Mouse (Mus musculus) layer of hippocampus, adult 9-11 months (tissue): Measurements from ENCODE around the gene Clcc1.

ENCODE experiments used
- DNase-seq: peaks from one replicate; pipeline ENCODE4 v3.0.0; 2022

Gene Clcc1

GRCm38 (mm10) chr3:108702789-108703188 lies 49.1 kb downstream of the Clcc1 start:
- no peak for DNase-seq

- no peak for DNase-seq
Observed at GRCm38 (mm10) chr3:108711296-108711695, 57.6 kb downstream of the Clcc1 start.

- no peak for DNase-seq
Observed at GRCm38 (mm10) chr3:108713065-108713675, 59.5 kb downstream of the Clcc1 start.

DNA sequence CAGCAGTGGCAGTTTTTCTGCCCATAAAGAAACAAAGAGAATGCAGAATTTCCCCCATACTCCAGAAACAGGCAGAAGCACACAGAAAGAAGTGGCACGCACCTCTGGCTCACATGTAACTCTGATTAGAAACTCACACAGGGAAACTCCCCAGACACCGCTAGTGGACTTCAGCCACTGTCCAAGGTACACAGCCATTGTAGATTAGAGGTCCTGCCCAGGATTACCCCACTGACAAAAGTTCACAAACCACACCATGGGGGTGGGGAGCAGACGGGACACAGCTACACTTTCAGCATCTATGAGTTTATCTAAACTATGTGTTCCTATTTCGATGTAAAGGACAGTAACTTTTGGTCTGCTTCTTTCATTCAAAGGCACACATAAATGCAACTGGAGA lies 61.1 kb downstream of the Clcc1 start:
- DNase-seq = no peak

- DNase-seq = no peak
Observed at GRCm38 (mm10) chr3:108717896-108718502, 64.3 kb downstream of the Clcc1 start.

- DNase-seq = no peak
Observed at GRCm38 (mm10) chr3:108719357-108719756, 65.6 kb downstream of the Clcc1 start.

DNA sequence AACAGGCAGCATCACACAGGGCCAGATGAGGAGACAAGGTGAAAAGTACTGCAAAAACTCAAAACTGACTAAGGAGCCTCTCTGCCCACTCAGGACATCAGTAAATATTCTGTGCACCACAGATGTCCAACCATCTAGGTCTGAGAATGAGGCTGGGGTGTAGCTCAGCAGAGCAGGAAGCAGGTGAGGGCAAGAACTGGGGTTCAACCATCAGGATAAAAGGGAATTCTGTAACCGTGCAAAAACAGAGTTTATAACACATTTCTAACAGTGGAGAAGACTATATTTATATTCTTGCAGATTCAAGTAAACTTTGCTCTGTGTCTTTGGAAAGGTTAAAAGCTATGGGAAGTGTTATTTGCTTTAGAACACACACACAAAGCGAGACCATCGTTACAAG lies 66.0 kb downstream of the Clcc1 start:
- DNase-seq = no peak

DNA sequence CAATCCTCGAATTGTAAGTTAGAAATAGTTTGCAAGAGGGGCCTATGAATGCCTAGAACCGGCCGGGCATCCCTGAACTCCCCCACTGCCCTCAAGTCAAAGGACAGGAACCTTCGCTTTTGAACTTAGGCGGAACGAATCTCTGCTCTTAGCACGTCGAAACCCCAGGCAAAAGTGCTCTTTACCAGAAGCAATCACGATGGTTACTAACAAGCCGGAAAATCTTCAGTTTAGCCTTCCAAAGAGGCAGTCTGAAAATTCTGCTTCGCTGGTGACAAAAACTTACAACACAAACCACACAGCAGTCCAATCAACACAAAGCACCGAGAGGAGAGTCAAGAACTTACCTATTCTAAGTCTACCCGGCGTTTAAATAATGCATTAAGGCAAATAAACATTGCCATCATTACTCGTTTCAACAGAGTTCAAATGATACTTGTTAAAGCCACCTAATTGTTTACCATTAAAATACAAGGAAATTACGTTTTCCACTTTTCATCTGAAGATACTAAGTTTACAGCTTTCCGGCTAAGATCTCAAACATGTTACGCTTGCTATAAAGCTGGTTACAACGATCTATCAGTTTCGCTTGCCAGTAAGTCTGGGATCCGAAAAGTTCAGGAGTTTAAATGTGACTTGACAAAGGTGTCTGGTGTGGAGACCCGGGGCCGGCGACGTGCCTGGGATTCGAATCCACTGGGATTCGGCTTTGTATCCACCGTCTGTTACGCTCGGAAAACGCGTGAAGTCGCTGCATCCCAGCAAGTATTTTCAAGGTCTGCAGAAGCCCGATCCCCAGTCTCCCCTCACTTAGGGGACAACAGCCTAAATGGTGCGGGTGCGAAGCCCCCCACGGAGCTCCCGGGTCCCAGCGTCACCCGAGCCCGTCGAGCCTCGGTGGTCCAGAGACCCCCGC lies 67.6 kb downstream of the Clcc1 start:
- peak; percentile 15 for DNase-seq

DNA sequence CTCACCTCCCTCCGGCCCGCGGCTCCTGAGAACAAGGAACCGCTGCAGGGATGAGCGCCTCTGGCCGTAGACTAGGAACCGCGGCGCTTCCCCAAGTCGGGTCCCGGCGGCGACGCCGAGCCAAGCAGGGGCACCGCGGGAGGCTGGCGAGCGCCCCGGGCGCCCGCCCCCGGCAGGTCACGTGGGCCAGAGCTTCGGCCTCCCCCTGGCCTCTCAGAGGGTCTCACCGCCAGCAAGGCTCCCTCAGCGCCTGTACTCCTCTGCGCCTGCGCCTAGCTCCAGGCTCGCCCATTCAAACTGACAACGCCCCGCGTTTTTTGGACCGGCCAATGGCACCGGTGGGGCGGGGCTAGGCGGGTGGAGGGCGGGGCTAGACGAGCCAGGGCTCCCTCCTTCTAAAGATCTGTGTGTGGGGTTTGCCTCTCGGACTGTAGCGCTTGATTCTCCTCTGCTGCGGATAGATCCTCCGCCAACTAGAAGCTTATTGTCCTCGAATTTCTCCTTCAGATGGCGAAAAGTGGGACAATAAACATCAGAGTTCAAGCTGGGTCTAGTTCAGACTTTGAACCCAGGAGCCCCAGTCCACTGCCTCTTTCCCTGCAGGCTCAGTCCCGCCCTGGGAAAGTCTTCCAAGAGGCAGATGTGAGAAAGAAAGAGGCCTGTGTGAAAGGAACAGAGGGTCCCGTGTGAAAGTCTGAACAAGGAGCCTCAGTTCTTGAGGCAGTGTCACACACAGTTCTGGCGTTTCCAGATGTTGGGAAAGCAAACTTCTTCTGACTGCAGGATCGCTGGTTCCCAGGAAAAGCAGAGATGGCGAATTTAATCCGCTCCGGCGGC lies 68.5 kb downstream of the Clcc1 start, which contains the start of gene Gpsm2:
Gene Gpsm2 (minus strand): TSS at position 274 of the 837 bp plus-strand sequence.
- DNase-seq = peak; percentile 95

- DNase-seq = no peak
Observed at GRCm38 (mm10) chr3:108726413-108726812, 72.7 kb downstream of the Clcc1 start.

DNA sequence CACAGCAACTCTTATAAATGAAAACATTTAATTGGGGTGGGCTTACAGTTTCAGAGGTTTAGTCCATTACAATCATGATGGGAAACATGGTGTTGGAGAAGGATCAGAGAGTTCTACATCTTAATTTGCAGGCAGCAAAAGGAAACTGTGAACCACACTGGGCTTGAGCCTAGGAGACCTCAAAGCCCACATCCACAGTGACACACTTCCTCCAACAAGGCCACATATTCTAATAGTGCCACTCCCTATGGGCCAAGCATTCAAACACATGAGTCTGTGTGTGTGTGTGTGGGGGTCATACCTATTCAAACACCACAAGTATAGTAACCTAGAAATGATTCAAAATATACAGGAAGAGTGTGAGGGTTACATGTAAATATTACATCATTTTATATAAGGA lies 73.6 kb downstream of the Clcc1 start:
- DNase-seq = no peak

DNA sequence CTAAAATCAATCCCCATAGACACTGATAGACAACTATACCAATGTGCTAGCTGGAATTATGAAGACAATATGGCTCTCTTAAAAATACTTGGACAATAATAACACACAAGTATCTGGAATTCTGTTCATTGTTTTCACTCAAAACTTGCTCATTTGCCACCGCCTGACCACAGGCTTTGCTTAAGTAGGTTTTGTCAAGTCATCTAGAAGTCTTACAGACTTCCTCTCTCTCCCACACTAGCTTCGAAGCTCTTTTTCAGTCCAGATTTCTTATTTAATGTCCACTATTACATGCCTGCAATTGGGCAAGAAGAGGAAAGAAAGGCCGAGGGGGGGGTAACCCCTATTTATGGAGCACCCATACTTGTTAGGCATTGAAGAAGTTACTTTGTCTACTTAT lies 74.1 kb downstream of the Clcc1 start:
- no peak for DNase-seq
